Mouse (Mus musculus) C2C12 (cell line): ENCODE measurements around the gene Fscn3. TPM values are rescaled to one million over a fixed set of nuclear protein-coding genes. Genes with fewer than 3 reads are reported as not detected.

Experiments
- H3K27me3 ChIP-seq: one replicate; pipeline ENCODE4 v1.6.1; 2011; ENCODE audit not compliant: control insufficient read depth, insufficient read depth, insufficient read length
- H3K36me3 ChIP-seq: one replicate; pipeline ENCODE4 v1.6.1; 2011; ENCODE audit not compliant: control insufficient read depth, insufficient read depth
- H3K4me3 ChIP-seq: one replicate; pipeline ENCODE4 v1.5.1; 2011; ENCODE audit warnings: mild to moderate bottlenecking, control low read depth; ENCODE audit not compliant: poor library complexity, insufficient read depth, severe bottlenecking
- H3K79me2 ChIP-seq: one replicate; pipeline ENCODE4 v1.6.1; 2011; ENCODE audit not compliant: control insufficient read depth, insufficient read depth
- H3K79me3 ChIP-seq: one replicate; pipeline ENCODE4 v1.6.1; 2011; ENCODE audit warnings: low read depth, control low read depth
- H3ac ChIP-seq: one replicate; pipeline ENCODE3; 2011; ENCODE audit warnings: low read depth; ENCODE audit not compliant: control insufficient read depth, insufficient read length
- CEBPB ChIP-seq: IDR thresholded peaks from one replicate; pipeline ENCODE4 v1.6.1; 2011; ENCODE audit warnings: low read depth, mild to moderate bottlenecking, control low read depth, moderate library complexity
- CTCF ChIP-seq: IDR thresholded peaks from one replicate; pipeline ENCODE4 v1.5.1; 2011; ENCODE audit not compliant: control insufficient read depth, insufficient read depth, insufficient read length
- FOSL1 ChIP-seq: IDR thresholded peaks from one replicate; pipeline ENCODE4 v1.8.0; 2011; ENCODE audit warnings: mild to moderate bottlenecking, low read length; ENCODE audit not compliant: poor library complexity, insufficient read depth, severe bottlenecking
- MAX ChIP-seq: IDR thresholded peaks from one replicate; pipeline ENCODE4 v1.6.1; 2011; ENCODE audit warnings: mild to moderate bottlenecking, control low read depth
- MYOD1 ChIP-seq: IDR thresholded peaks from one replicate; pipeline ENCODE4 v1.6.1; 2011; ENCODE audit warnings: low read depth; ENCODE audit not compliant: control insufficient read depth, insufficient read length
- MYOG ChIP-seq: IDR thresholded peaks from one replicate; pipeline ENCODE4 v1.6.1; 2011; ENCODE audit not compliant: control insufficient read depth, insufficient read length; ENCODE audit errors: extremely low read depth
- USF1 ChIP-seq: IDR thresholded peaks from one replicate; pipeline ENCODE4 v1.6.1; 2011; ENCODE audit warnings: low read depth, mild to moderate bottlenecking, control low read depth, moderate library complexity
- polyA plus RNA-seq: library from polyadenylated mRNA; unstranded; fragments of >200 nt; fragmentation: generic; extraction: Trizol; gene quantifications from one replicate; pipeline ENCODE4 v1.2.1, GENCODE M21; 2012; ENCODE audit warnings: missing spikeins

Gene Fscn3
- polyA plus RNA-seq, 1 experiment = not detected

GRCm38 (mm10) chr6:28471284-28472035, 43.9 kb downstream of the Fscn3 start:
- Histone ChIP-seq H3K79me2 (no peaks in the 10 kb centered on the region), H3K79me3 (no peaks in the 10 kb centered on the region), H3K36me3 (no peaks in the 10 kb centered on the region), H3ac (no peak overlapping the region), H3K27me3 (no peaks in the 10 kb centered on the region), H3K4me3 (no peak overlapping the region)
- TF ChIP-seq FOSL1 (peak; percentile 42), USF1 (no peak), CEBPB (no peak), MYOD1 (peak; percentile 92), MAX (peak; percentile 23)

GRCm38 (mm10) chr6:28474211-28474610, 46.6 kb downstream of the Fscn3 start:
- H3ac ChIP-seq = no peak overlapping the region
- no peaks in the 10 kb centered on the region for H3K36me3 ChIP-seq
- H3K79me3 ChIP-seq = no peaks in the 10 kb centered on the region
- TF ChIP-seq MYOD1 (peak; percentile 10), FOSL1 (peak; percentile 74), USF1 (no peak), CEBPB (peak; percentile 35)
- no peak overlapping the region for H3K4me3 ChIP-seq
- H3K27me3 ChIP-seq = no peaks in the 10 kb centered on the region
- no peaks in the 10 kb centered on the region for H3K79me2 ChIP-seq

GRCm38 (mm10) chr6:28474839-28475238, 47.2 kb downstream of the Fscn3 start, which contains the start of gene Snd1:
TSS of gene Snd1 (plus strand) at chr6:28475139.
- no peaks in the 10 kb centered on the region for H3K79me2 ChIP-seq
- H3K27me3 ChIP-seq = no peaks in the 10 kb centered on the region
- no peaks in the 10 kb centered on the region for H3K79me3 ChIP-seq
- TF ChIP-seq MYOG = no peak
- TF ChIP-seq USF1 = no peak
- TF ChIP-seq CTCF = no peak
- no peak for TF ChIP-seq CEBPB
- TF ChIP-seq FOSL1 = no peak
- TF ChIP-seq MYOD1 = no peak
- TF ChIP-seq MAX = no peak
- H3K4me3 ChIP-seq = no peak within 1 kb of the TSS
- H3K36me3 ChIP-seq = no peaks in the 10 kb centered on the region
- H3ac ChIP-seq = no peak within 1 kb of the TSS

GRCm38 (mm10) chr6:28479865-28480751, 52.5 kb downstream of the Fscn3 start:
- peaks cover 48% of the 10 kb centered on the region for H3K79me3 ChIP-seq
- H3K4me3 ChIP-seq = peak overlapping the region; percentile 92
- H3K36me3 ChIP-seq = peaks cover 31% of the 10 kb centered on the region
- TF ChIP-seq USF1 = no peak
- TF ChIP-seq MAX = peak; percentile 92
- H3K27me3 ChIP-seq = no peaks in the 10 kb centered on the region
- H3ac ChIP-seq = peak overlapping the region; percentile 96
- H3K79me2 ChIP-seq = peaks cover 50% of the 10 kb centered on the region

GRCm38 (mm10) chr6:28480752-28481492, 53.3 kb downstream of the Fscn3 start:
- TF ChIP-seq MAX = no peak
- TF ChIP-seq CTCF = no peak
- no peak for TF ChIP-seq MYOG
- peak overlapping the region; percentile 96 for H3ac ChIP-seq
- H3K27me3 ChIP-seq = no peaks in the 10 kb centered on the region
- peak overlapping the region; percentile 92 for H3K4me3 ChIP-seq
- peaks cover 37% of the 10 kb centered on the region for H3K36me3 ChIP-seq
- H3K79me2 ChIP-seq = peaks cover 58% of the 10 kb centered on the region
- H3K79me3 ChIP-seq = peaks cover 56% of the 10 kb centered on the region
